Mouse (Mus musculus) 416B (cell line): ENCODE measurements around the gene Aaed1.
"Not testable (repeated sequence)": the region's sequence is repeated elsewhere in the genome, so short reads cannot be mapped to it uniquely, and the experiment has no call there.

ENCODE experiments used
- DNase-seq: peaks from one replicate; pipeline ENCODE4 v3.0.0; 2011; ENCODE audit warnings: low read depth

Gene Aaed1

GRCm38 (mm10) chr13:64307508-64307907, 5.0 kb downstream of the Aaed1 start:
- no peak for DNase-seq

DNA sequence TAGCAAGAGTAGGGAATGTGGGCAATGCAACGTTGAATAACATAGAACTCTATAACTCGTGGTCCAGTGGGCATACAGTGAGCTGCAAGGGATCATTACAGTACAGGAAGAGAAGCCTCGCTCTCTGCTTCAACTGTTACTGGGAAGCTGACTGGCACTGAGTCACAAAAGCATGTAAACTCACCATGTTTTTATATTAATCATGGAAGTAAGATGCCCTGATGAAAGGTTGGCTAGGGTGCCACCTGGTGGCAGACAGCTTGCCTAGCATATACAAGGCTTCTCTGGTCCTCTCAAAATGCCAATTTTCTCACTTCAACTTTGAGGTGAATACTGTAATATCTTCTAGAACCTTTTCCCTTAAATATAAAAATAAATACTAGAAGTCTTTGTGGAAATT, 6.4 kb downstream of the Aaed1 start:
- peak; percentile 83 for DNase-seq

DNA sequence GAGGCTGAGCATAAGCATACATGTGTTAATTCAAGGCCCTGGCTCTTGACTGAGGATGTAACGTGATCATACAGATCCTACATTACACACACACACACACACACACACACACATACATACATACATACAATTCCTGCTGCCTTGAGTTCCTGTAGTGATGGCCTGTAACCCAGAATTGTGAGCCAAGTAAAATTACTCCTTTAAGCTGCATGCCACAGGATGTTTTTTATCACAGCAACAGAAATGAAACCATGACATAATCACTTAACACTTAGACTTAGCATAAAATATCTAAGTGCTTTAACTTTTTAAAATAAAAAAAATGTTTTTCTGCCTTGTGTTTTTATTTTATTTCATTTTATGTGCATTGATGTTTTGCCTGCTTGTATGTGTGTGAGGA, 13.4 kb downstream of the Aaed1 start:
- DNase-seq: no peak

DNA sequence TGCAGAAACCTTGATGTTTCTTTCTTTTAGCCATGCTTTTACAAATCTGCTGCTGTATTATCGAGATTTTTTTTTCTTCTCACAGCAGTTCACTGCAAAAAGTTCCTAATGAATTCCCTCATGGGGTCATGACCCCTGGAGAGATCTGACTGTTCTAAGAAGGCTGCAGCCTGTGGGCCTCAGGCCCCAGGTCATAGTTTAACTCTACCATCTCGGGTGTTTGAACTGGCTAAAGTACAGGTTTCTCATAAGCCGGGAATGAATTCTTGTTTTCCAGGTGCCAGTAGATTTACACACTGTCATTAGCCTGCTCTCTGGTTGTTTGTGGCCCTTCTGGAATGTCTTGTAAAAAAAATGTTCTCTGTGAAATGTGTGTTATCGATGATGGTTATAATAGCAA, 25.7 kb downstream of the Aaed1 start:
- no peak for DNase-seq

- DNase-seq: no peak
Observed at GRCm38 (mm10) chr13:64286321-64286720, 26.2 kb downstream of the Aaed1 start.

- DNase-seq: no peak
Observed at GRCm38 (mm10) chr13:64284676-64285075, 27.8 kb downstream of the Aaed1 start.

GRCm38 (mm10) chr13:64280940-64281339, 31.6 kb downstream of the Aaed1 start:
- no peak for DNase-seq

DNA sequence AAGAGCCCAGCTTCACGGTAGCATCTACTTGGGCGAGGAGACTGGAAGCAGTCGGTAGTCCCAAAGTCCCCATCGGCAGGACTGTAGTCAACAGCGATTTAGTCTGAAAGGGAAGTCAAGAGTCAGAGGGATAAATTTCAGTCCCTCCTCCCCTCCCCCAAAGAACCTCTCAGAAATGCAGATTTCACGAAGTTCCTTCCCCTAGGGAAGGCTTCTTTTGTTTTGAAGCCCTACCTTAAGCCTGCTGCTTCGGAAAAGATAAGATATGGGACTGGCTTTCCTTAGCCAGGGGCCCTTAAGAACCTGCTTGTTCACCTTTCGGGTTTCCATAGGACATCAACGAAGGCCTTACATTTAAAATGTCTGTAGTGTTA, 36.8 kb downstream of the Aaed1 start:
- no peak for DNase-seq

DNA sequence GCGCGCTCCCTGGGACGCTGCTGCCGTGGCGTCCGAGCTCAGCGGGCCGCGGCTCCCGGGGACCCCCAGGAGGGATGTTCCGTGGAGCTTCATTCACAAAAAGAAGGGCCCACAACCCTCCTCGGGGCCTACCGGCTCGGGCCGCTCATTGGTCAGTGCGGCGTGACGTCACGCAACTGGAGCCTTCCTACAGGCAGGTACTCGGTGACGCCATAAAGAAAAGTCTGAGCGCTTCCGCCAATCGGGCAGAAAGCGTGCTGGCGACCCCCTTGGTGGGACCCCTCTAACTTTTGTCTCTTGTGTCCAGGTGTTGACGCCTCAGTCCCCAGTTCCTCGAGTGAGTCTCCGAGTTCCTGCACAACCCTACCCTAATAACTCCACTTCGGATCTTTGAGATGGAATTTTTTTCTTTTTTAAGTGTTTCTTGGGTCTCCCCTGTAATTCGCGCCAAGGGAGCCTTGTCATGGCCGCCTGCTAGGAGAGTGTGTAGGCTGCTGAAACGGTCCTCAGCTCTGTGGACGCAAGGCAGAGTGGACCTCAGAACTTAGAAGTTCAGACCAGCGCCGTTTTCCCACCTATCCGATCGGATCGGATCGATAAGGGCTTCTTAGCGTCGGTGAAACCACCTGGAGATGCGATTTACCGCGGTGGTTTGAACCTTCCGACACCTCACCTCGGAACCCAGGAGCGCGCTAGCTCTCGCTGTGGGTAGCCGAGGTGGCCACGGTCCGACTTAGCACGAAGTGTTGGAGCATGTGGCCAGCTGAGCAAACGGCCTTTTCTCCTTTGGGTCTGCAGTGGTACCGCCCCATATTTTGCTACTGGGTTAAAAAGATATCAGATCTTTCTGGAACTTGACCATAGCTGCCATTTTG, 37.4 kb downstream of the Aaed1 start, which contains the start of gene Cdc14b:
Gene Cdc14b (minus strand): TSS at position 412 of the 875 bp plus-strand sequence.
- no peak for DNase-seq

GRCm38 (mm10) chr13:64273891-64274844, 38.3 kb downstream of the Aaed1 start:
- no peak for DNase-seq

DNA sequence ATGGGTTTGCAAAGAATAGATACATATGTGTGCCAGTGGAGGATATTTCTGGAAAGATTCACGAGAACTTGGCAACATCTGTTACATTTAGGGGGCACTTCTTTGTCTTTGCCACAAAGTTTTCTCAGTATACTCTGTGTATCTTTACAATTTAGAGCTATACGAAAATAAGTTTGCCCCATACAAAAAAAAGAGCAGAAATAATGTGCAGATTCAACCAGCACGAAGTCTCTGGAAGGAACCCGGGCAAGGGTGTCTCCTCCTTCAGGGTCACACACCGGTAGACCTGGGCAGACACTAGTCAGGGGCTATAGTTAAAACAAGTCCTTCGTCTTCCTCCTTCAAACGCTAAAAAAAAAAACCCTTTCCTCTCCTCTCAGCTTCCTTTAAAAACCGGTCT, 39.2 kb downstream of the Aaed1 start:
- DNase-seq: no peak

DNA sequence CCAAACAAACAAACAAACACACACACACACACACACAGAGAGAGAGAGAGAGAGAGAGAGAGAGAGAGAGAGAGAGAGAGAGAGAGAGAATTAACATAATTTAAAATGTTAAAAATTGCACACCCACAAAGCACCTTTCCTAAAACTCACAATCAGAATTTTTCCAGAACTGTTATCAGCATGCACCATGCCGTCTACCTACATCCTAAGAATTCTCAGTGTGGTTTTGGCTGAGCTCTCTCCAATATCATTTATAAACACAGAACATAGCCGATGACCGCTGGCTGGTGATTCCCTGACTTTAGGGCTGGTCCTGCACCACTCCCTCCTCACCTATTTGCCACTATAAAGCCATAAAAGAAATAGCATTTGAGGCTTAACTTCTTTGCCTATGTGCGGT, 44.1 kb downstream of the Aaed1 start:
- DNase-seq: no peak

DNA sequence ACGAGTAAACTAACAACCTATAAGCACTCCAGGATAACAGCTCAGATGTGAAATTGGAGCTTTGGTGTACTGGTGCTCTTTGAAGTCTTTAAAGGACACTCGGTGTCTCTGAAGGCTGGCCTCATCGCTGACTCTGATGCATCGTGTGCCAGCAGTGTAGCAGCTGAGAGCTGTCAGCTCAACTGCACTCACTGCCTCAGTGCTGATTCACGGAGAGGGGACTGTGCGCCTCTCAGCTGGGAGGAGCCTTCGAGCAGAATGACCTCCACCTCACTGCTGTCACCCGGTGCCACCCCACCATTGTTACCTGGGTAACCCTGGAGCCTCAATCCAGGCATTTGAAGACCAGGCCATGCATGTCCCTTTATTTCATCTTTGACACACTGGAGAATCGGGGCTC, 45.4 kb downstream of the Aaed1 start:
- no peak for DNase-seq

GRCm38 (mm10) chr13:64264586-64264985, 47.9 kb downstream of the Aaed1 start:
- no peak for DNase-seq

DNA sequence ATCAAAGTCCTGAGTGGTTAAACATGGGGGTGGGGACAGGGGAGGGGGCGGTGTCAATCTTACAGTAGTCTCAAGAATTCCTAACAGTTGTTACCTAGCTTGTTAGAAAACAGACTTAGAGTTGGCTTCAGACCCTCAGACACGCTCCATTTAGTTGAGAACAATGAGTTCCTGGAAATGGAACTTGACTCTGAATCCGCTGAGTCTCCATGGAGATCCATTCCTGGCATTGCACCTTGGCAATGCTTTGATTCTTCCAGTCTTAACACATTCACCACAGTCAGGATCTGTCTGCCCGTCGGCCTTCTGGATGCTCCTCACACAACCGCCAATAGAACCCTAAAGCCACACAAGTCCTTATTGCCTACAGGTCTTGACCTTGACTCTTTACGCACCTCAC, 52.6 kb downstream of the Aaed1 start:
- DNase-seq: no peak

DNA sequence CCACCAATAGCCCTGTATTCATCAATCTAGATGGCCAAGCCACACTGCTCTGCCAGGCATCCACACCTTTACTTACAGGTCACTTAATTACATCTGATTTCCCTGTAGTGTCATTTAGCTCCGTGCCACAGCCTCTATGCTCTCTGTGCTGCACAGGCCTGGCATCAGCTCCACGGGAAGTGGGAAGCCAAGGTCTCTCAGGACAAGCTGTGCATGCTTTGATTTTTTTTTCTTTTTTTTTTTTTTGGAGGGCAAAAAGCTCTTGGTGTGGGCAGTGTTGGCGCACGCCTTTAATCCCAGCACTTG, 54.0 kb downstream of the Aaed1 start:
- DNase-seq: no peak

DNA sequence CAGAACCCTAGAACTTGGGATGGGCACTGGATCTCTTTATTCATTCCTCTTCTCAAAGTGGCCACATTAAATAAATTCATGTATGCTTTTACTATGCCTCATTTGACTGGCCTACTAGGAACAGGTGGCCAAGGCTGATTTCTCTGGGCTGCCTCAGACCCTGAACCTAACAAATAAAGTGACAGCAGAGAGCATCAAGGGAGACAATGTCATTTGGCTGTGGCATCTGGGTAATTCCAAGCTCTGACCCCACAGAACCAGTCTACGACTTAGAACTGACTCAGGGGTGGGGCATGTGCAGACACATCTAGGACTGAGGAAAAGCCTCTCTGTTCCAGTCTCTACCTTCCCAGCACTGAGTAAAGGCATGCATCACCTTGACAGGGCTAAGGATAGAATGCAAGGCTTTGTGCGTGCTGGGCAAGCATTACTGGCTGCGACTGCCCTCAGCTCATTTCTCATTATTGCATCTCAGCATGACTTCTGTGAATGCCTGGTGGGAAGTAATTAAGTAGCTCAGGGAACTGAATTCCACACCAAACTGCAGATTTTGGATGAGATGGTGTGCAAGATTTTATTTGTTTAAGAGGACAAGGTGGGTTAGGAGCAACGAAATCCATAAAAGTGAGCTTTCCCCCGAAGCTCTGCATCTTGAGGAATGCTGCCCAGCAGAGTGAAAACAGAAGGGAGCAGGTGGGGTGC, 54.5 kb downstream of the Aaed1 start:
- no peak for DNase-seq

DNA sequence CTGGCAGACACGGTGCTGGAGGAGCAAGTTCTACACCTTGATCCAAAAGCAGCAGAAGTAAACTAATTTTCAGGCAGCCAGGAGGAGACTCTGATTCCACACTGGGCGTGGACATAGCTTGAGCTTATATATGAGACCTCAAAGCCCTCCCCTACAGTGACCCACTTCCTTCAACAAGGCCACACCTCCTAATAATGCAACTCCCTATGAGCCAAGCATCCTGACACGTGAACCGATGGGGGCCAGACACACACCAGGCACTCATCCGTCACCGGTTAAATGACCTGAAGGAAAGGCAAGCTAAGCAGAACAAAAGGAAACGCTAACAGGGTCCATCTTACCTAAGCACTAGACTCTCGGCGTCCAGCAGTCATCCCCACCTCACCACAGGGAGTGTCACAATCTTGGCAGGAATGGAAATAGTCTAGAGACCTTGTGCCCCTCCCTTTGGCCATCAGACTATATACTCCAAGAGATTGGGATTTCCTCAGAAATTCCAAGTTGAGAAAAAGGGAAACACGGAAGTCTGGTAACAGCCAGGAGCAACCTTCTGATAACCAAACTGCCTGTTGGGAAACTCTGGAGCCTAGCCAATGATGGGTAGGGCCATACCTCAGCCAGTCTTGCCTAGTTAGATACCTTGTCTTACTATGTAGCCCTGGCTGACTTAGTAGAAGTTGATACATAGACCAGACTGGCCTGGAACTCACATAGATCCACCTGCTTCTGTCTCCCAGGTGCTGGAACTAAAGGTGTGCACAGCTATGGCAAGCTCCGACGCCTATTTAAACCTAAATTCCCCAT, 55.3 kb downstream of the Aaed1 start:
- DNase-seq: peak; percentile 40

DNA sequence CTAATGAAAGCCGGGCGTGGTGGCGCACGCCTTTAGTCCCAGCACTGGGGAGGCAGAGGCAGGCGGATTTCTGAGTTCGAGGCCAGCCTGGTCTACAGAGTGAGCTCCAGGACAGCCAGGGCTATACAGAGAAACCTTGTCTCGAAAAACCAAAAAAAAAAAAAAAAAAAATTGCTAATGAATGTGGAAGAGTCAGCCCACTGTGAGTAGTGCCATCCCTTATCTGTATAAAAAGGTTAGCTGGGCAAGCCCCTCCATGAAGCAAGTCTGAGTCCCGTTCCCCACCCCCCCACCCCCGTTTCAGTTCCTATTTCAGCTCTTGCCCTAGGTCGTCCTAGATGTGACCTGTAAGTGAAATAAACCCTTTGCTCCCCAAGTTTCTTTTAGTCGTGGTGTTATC, 58.3 kb downstream of the Aaed1 start:
- not testable (repeated sequence) for DNase-seq

GRCm38 (mm10) chr13:64253697-64254096, 58.8 kb downstream of the Aaed1 start:
- DNase-seq: no peak

DNA sequence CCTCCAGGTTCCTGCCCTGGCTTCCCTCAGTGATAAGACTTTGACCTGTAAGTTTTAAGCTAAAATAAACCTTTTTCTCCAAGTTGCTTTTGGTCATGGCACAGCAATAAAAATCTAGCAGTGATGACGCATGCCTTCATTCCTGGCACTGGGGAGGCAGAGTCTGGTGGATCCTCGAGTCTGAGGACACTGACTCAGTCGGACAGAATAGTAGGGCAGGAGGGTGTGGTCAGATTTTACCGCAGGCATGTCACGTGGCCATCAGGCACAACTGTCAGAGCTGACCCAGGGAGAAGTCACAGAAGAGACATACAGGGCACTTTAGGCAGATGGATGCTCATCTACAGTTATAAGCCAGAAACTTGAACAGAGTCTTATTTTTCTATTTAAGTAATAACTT, 60.4 kb downstream of the Aaed1 start:
- peak; percentile 78 for DNase-seq

GRCm38 (mm10) chr13:64250363-64250762, 62.1 kb downstream of the Aaed1 start:
- DNase-seq: peak; percentile 60
